Mouse (Mus musculus) gastrocnemius, adult 2 months (tissue): Measurements from ENCODE around the gene Lhfpl4. TPM values are rescaled to one million over a fixed set of nuclear protein-coding genes. Genes with fewer than 3 reads are reported as not detected.

Experiments
- DNase-seq: peaks from one replicate; pipeline ENCODE4 v3.0.0; 2022
- H3K27ac ChIP-seq: fragments of 200-600 bp; 2 replicates; pipeline ENCODE4 v1.8.1; 2022; ENCODE audit warnings: mild to moderate bottlenecking
- H3K4me3 ChIP-seq: fragments of 200-600 bp; 2 replicates; pipeline ENCODE4 v1.8.1; 2022; ENCODE audit warnings: mild to moderate bottlenecking, moderate library complexity
- CTCF ChIP-seq: fragments of 200-600 bp; IDR thresholded peaks from 2 replicates; pipeline ENCODE4 v1.8.1; 2022; ENCODE audit warnings: antibody characterized with exemption, mild to moderate bottlenecking, moderate library complexity
- intact Hi-C: fragments of 180-260 bp; cut with DNase I; formaldehyde crosslinking; loops from one replicate; pipeline ENCODE4 v1.15.1; 2025
- total RNA-seq, 2 experiments: library from RNA; stranded (reverse); gene quantifications; 2 replicates each; pipeline ENCODE4 v1.2.3; 2021

The Lhfpl4 gene
- total RNA-seq, 2 experiments from 2014 or later, result 0.39 to 0.54 TPM

GRCm38 (mm10) chr6:113184163-113184562 lies 11.0 kb downstream of the Lhfpl4 start:
- no peak overlapping the region for H3K4me3 ChIP-seq
- no peak for DNase-seq
- intact Hi-C loops, result no loop called here
- no peak overlapping the region for H3K27ac ChIP-seq
- TF ChIP-seq CTCF, result no peak

GRCm38 (mm10) chr6:113179195-113179733 lies 15.9 kb downstream of the Lhfpl4 start:
- intact Hi-C loops, result no loop called here

GRCm38 (mm10) chr6:113178286-113179194 lies 16.6 kb downstream of the Lhfpl4 start:
- intact Hi-C loops, result no loop called here
- Histone ChIP-seq H3K27ac (no peak overlapping the region), H3K4me3 (no peak overlapping the region)
- DNase-seq, result no peak
- TF ChIP-seq CTCF, result no peak

More at GRCm38 (mm10) chr6:113179195-113179733, 15.9 kb downstream of the Lhfpl4 start:
- no peak overlapping the region for H3K27ac ChIP-seq
- no peak for DNase-seq
- H3K4me3 ChIP-seq, result no peak overlapping the region
- TF ChIP-seq CTCF, result no peak

DNA sequence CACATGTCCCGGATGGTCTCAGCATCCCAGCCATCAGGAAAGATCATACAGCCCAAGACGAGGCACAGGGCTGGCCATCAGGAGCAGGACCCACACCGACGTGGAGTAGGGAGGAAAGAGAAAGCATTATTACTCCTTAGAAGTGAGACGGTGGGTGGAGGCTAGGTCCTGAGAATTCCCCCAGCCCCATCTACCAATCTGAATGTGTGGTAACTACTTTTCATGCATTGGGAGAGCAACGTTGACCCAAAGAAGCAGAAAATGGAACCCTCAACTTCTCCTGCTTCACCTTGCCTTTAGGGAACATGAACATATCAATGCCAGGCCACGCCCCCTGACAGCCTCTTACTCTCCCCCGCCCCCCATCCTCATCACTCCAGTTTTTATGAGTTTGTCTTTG lies 18.6 kb downstream of the Lhfpl4 start:
- Histone ChIP-seq H3K4me3 (no peak overlapping the region), H3K27ac (no peak overlapping the region)
- no peak for TF ChIP-seq CTCF
- intact Hi-C loops, result no loop called here
- DNase-seq, result no peak

DNA sequence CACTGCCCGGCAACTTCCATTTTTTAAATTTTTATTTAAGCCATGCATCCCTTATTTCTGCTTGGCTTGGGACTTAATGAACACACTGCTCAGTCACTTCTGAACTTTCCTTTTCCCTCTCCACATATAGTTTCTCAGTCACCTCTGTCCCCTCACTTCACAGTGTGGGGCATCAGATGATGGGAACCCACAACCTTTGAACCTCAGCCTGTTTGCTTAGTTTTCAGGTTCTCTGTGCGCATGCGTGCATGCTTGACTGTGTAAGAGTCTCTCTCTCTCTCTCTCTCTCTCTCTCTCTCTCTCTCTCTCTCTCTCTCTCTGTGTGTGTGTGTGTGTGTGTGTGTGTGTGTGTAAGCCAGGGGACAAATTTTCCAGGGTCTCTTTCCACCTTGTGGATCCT lies 19.7 kb downstream of the Lhfpl4 start:
- intact Hi-C loops, result no loop called here
- no peak for TF ChIP-seq CTCF

GRCm38 (mm10) chr6:113172568-113172967 lies 22.6 kb downstream of the Lhfpl4 start:
- peak; percentile 76 for TF ChIP-seq CTCF
- intact Hi-C loops, result loop anchor here (5.0 kb wide), 1 partner anchor 130 kb away; no protein-coding TSS in a partner anchor
- Histone ChIP-seq H3K27ac (no peak overlapping the region), H3K4me3 (no peak overlapping the region)
- peak; percentile 58 for DNase-seq

More for the DNA sequence above, 19.7 kb downstream of the Lhfpl4 start:
- Histone ChIP-seq H3K4me3 (no peak overlapping the region), H3K27ac (no peak overlapping the region)
- DNase-seq, result no peak

DNA sequence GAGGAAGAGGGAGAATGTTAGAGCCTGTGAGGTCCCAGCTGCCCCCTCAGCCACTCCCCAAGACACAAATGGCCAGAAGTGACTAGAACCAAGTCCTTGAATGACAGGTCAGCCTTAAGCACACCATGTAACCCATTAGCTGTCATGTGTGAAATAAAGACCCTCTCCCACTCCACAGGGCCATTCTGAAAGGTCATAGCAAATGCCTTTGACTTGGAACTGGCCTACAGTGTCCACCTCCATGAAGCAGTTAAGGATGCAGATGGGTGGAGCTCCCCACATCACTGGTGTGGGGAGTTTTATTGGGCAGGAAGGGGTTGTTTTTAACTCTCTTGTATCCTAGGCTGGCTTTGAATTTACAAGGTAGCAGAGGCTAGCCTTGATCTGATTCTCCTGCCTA lies 23.2 kb downstream of the Lhfpl4 start:
- Histone ChIP-seq H3K4me3 (no peak overlapping the region), H3K27ac (no peak overlapping the region)
- no peak for TF ChIP-seq CTCF
- no peak for DNase-seq
- intact Hi-C loops, result loop anchor here (5.0 kb wide), 1 partner anchor 130 kb away; no protein-coding TSS in a partner anchor

GRCm38 (mm10) chr6:113170651-113171050 lies 24.5 kb downstream of the Lhfpl4 start:
- intact Hi-C loops, result loop anchor here (5.0 kb wide), 1 partner anchor 132 kb away; no protein-coding TSS in a partner anchor
- no peak overlapping the region for H3K4me3 ChIP-seq
- no peak overlapping the region for H3K27ac ChIP-seq
- no peak for TF ChIP-seq CTCF
- no peak for DNase-seq

DNA sequence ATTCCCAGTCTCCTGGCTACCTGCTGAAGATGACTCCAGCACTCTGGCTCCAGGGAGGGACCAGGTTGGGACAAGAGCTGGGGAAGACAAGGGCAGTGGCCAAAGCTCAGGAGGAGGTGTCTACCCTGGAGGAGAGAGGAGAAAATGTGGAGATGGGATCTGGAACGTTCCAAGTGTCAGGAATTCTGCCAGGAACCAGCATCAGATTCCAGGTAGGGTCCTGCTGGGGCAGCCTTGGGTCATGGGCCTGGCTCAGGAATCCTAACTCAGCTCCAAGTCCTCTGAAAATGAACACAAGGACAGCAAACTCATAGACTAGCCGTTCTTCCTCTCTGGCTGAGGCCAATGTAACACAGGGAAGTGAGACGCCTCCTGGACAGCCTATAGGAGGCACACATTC lies 25.3 kb downstream of the Lhfpl4 start:
- Histone ChIP-seq H3K4me3 (no peak overlapping the region), H3K27ac (no peak overlapping the region)
- DNase-seq, result no peak
- no peak for TF ChIP-seq CTCF
- intact Hi-C loops, result loop anchor here (5.0 kb wide), 1 partner anchor 132 kb away; no protein-coding TSS in a partner anchor

DNA sequence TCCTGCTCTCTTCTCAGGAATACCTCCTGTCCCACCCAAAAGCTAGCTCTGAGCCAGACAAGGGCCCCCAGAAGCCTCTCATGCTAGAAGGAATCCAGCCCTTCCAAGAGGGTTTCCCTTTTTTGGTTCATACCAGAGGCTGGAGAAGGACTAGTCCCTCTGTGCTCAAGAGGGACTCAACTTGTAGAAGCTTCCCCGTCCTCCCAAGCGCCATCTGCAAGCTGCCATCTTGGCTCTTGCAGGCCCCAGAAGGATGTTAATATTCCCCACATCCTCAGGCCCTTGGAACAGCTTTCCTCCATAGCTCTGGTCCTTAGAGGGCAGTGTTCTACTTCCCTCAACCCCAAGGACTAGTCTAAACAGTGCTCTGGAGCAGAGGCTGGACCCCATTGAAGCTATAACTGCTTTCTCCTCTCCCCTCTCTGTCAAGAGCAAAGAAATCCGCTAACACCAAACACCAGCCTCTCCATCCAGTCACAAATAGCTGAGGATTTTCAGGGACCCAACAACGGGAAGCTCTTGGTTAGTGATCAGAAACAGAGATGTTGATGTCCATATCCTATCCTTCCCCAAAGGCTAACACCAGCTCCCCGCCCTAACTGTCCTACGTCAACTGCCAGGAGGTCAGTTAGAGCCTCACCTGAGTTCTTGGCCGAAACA lies 26.7 kb downstream of the Lhfpl4 start:
- Histone ChIP-seq H3K27ac (no peak overlapping the region), H3K4me3 (no peak overlapping the region)
- intact Hi-C loops, result no loop called here
- TF ChIP-seq CTCF, result no peak
- no peak for DNase-seq

- intact Hi-C loops, result no loop called here
- Histone ChIP-seq H3K4me3 (peak overlapping the region; percentile 52), H3K27ac (peak overlapping the region; percentile 53)
Observed at GRCm38 (mm10) chr6:113166661-113167251, 28.4 kb downstream of the Lhfpl4 start.

GRCm38 (mm10) chr6:113163513-113163912 lies 31.7 kb downstream of the Lhfpl4 start:
- Histone ChIP-seq H3K4me3 (no peak overlapping the region), H3K27ac (no peak overlapping the region)
- intact Hi-C loops, result no loop called here
- TF ChIP-seq CTCF, result no peak
- no peak for DNase-seq

More at GRCm38 (mm10) chr6:113166661-113167251, 28.4 kb downstream of the Lhfpl4 start:
- no peak for TF ChIP-seq CTCF
- peak; percentile 70 for DNase-seq

DNA sequence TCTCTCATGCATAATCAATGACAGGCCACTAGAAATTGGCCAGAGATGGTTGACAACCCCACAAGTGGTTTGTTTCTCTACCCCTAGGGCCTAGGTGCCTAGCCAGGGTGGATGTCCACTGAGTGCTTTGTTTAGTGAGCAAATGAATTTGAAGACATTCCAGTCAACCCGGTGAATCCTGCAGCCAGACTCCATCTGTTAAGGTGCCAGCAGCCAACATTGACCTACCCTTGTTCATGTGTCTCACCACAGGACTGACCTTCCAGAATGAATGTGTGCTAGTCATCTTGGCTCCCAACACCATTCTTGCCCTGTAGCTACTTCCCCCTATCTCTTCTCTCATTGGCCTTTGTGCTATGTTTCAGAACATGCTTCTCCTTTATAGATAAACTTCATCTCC lies 33.2 kb downstream of the Lhfpl4 start:
- Histone ChIP-seq H3K27ac (no peak overlapping the region), H3K4me3 (no peak overlapping the region)
- TF ChIP-seq CTCF, result no peak
- intact Hi-C loops, result no loop called here
- no peak for DNase-seq
